Mouse (Mus musculus): ENCODE data around the gene 4932429P05Rik. TPM values are rescaled to one million over a fixed set of nuclear protein-coding genes. Genes with fewer than 3 reads are reported as not detected.

4932429P05Rik gene
- not detected in 2 replicates for total RNA-seq (2015; ENCODE audit: low replicate concordance)
- total RNA-seq (2017; ENCODE audit: low replicate concordance): not detected in 2 replicates

DNA sequence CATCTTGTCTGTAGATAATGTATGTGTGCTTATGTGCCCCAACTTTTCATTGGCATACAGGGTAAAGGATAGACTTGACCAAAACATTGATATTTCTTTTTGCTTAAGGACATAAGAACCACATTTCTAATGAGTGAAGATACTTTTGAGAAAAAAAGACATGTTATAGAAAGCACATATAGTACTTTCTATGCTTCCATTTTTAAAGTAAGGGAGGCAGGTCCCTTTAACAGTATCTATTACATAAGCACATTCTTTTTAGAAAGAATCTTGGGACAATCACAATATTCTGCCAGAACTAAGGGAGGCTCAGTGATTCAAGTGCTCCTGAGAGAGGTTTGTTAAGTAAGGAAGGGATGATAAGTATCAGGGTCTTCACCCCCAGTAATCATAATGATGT lies at the start of gene 4932429P05Rik:
TSS of gene 4932429P05Rik (plus strand) at position 301 of the 400 bp plus-strand sequence.
- no peak for ATAC-seq (replicated peaks; ENCODE audit: low FRiP score, poor library complexity, severe bottlenecking)

Other genes with a start within 250 kb of the 4932429P05Rik start
- not detected in 2 replicates for gene 4930415L06Rik, start 180.6 kb downstream of the 4932429P05Rik start, total RNA-seq (2015; ENCODE audit: low replicate concordance)
- gene 4930415L06Rik, start 180.6 kb downstream of the 4932429P05Rik start, total RNA-seq (2017; ENCODE audit: low replicate concordance): not detected in 2 replicates